Mouse (Mus musculus) kidney, adult 8-10 months (tissue): ENCODE measurements around the gene Cmss1.

Source experiments
- DNase-seq, 2 experiments: peaks; one replicate each; pipeline ENCODE4 v3.0.0; 2022

Cmss1 gene

DNA sequence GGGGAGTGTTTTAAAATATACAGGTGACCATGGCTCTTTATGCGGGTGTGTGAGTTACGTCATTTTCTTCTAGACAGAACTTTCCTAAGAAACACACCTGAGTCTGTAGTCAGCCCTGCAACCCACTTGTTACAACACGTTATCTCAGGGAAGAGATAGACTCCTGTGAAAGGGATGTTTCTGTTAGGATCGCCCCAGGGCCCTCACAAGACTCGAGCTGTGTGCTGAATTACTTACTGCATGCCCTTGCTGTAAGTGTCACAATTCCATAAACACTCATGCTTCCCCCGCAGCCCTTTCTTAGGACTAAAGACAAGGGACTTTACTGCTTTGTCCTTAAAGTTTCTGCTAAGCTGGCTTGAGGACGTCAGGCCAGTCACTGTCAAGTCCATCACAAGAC lies 274.4 kb downstream of the Cmss1 start:
- no peak for DNase-seq

DNA sequence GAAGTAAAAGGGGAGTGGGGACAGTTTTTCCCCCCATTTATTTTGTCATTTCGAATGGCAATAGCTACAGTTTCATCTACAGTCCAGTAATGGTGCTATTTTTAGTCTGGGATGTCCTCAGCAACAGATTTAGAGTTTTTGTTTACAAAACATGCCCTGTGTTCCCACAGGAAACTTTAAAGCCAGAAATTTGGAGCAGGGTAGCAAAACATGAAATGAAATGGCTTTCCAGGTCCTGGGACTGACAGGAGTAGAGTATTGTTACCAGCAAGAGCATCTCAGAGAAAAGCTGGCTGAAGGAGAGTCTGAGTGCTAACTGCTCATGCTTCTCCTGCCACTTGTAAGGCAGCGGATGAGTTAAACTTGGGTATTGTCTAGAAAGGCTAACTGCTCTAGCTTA lies 276.6 kb downstream of the Cmss1 start:
- no peak for DNase-seq

DNA sequence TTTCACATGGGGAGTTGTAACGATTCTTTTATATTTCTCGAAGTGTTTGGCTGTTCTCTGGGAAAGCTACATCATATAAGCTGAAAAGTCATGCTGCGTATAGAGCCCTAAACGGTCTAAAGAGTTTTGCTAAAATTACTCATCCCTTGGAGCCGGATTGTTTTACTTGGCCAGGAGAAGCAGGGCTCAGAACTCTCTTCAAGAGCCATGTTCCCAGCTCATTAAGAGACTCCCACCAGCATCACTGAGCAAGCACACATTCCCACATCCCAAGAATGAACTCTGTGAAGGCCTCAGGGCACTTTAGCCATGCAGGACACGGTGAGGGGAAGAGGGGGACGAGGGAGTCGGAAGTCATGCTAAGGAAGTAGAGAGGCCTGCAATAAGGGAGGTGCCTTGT lies 277.6 kb downstream of the Cmss1 start:
- DNase-seq: no peak

DNA sequence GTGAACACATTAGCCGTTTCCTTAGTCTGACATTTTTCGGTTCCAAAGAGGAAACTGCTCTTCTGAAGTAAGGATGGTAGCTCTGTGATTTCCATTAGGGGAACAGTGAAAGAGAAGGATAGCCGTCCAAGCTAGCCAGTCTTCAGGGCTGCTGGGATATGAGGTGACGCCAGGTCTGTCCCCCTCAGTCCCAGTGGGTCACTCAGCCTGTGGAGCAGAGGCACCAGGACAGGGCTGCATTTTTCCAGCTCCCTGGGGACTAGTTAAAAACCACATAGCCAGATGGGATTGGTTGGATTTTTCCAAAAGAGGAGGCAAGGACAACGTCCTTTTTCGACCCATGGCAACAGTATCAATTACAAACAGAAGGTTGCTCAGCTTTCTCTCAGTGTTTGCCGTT lies 279.7 kb downstream of the Cmss1 start:
- DNase-seq: peak; percentile 30 to 43

DNA sequence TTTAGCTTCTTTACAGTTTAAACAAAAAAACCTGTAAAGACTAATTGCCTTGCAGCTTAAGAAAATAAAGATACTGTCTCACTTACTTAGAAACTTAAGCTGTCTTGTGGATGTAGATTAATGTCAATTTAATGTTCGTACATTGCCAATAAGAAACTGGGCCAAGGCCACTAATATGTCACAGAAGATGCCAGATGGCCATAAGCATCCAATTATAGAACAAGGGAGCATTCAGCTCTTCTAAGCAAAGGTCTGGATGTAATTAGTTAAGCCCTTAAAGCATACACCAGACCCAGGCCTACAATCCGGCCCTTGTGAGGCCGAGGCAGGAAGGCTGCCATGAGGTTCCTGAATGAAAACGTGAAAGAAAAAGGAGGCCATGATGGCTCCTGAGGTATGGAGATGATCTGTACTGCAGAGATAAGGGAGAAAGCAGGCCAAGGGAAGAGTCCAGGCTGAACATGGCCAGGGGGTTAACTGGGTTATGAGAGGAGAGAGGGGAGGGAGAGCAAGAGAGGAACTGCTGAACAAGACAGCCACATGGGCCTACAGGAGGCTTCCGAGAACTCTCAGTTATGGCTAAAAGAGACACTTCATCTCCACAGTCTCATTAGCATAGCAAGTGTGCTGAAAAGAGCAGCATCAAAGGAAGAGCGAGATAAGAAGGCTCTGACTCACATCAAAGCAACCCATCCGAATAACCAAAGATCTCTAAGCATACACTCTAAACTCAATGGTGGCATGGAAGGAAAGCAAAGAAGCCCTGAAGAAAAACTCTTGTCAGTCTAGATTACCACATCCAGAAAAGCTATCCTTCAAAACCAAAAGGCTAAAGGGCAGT lies 287.2 kb downstream of the Cmss1 start:
- no peak for DNase-seq

DNA sequence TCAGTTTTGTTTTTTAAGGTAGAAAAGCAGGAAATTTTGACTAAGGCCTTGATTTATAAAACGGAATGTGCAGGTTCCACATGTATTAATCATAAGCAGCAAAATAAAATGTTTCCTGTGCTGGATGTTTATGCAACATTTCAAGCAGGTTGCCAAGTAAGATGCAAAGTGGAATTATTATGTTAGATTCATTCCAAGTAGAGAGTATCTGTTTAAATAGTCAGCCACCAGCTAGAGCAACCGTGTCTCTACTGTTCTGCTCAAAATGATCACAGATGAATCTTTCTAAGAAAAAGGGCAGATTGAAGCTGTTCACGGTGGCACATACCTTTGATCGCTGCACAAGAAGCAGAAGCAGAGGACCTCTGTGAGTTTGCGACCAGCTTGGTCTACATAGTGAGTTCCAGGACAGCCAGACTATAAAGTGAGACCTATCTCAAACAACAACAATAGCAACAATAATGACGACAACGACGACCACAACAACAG lies 288.0 kb downstream of the Cmss1 start:
- peak in 1 of 2 experiments; percentile 46 for DNase-seq

DNA sequence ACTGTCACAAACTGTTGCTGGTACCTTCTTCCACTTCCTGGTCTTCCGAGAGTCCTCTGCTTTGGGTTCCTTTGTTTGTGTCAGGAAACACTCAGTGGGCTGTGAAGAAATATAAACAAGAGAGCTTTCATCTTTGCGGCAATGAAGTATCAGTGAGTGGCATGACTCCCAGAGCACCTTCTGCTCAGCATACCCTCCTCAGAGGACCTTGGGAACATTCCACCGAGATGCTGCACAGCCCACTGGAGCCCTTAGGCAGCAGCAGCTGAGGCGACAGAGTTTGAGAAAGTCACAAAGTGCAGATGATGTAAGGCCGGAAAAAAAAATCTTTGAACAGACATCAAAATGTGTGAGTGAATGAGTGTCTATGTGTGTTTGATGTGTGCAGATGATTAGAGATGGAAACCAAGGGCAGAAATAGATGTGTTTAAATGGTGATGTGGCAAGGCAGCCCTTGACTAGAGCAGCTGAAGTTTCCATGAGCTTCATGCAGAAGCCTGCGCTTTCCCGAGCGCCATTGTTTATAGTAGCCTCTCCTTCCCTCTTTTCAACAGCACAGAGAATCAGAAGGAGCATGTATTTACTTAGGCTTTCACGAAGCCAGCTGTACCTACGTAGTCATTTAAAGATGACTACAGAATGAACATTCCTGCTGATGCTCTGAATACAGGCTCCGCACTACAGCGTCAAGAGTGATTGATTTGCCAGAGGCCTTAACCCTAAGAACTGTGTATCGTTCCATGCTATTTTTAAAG lies 288.6 kb downstream of the Cmss1 start:
- DNase-seq: no peak

DNA sequence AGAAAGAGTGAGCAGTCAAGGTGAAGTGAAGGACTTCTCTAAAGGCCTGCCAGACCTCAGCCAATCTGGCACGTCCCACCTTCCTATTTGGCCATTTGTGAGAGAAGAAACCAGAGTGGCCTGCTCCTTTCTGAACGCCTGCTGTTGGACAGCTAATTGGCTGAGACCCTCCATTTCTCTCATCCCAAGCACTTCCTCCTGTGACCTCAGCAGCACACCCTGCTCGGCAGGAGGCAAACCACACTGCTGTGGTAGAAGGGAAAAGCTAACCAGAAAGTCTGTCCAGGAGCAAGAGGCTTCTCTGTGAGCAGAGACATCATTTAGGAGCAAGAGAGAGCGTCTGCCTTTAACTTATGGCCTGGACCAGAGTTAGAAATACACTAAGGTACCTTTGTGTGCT lies 289.5 kb downstream of the Cmss1 start:
- no peak for DNase-seq

DNA sequence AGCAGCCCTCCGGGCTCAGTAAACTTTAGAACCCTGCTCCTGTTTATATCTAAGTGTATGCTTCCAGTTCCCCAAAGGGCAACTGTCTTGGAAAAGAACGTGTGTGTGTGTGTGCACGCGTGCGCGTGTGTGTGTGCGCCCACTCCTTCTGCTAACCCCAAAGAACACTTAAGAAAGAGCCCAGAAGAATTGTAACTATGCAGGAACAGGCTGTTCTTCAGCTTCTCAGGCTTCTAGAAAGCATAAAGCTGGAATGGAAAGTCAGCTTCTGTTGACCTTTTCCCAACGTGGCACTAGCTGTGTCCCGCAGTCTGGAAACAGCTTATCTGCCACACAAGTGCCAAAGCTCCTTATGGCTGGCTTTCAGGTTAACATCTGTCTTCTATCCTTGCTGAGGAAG lies 291.6 kb downstream of the Cmss1 start:
- DNase-seq: no peak

DNA sequence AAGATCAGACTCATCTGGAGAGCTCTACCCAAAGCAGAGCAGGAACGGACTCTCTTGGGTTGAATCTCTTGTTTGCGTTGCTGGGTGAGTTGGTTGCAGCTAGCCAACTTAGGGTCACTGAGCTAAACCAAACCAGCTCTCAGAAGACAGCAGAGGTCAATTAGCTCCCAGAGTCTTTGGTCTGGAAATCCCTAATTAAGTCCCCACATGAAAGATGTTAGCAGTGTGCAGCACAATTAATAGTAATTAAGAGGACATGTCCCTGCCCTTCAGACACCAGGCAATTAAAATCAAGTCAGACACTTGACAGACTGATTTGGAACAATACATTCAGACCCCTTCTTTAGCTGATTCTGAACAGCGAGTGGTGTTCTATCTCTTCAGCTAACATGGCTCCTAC lies 292.4 kb downstream of the Cmss1 start:
- DNase-seq: no peak

DNA sequence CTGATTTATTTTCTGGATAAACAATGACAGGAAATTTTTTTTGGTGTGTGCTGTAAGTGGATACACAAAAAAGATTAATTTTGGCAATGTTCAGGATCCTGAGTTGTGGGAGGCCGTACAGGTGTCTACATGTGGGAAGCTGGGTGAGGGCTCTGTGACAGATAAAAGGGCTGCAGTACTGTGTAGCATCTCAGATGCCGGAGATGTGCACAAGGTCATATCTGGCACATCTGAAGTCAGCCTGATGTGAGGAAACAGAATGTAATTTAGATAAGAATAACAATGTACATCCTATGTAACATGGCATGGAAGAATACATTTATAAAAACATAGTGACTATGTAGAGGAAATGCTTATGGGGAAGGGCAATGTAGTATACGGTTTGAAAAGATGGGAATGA lies 293.2 kb downstream of the Cmss1 start:
- DNase-seq: no peak

DNA sequence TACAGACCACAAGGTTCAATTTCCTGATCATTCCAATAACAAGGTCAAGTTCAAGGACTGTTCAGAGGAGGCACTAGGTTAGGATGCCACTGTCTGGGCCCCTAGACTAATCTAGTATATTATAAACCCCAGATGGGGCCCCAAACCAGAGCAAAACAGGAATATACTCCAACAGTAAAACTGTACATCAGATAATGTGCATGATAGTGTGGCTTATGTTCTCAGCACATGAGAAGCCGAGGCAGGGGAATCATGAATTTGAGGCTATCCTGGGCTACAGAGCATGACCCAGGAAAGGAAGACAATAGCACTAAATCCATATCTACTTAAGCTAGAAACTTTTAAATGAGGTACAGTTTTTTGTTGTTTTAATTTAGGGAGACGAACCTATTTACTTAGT lies 294.5 kb downstream of the Cmss1 start:
- no peak for DNase-seq

DNA sequence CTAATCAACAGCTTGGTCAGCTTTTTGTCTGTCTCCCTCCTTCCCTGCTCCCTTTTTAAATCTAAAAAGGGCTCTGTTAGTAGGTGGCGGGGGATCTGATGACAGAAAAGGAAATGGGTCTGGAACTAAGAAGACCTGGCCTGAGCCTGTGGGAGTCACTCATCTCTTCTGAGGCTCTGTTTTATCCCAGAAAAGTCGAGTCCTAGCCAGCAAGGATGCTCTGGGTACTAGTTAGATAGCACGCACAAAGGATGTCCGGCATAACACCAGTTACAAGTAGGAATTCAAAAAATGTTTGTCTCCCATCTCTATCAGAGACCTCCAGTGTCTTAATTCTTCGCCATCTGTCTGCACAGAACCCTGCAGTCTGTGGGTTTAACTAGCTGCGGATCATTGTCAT lies 301.2 kb downstream of the Cmss1 start:
- no peak for DNase-seq

DNA sequence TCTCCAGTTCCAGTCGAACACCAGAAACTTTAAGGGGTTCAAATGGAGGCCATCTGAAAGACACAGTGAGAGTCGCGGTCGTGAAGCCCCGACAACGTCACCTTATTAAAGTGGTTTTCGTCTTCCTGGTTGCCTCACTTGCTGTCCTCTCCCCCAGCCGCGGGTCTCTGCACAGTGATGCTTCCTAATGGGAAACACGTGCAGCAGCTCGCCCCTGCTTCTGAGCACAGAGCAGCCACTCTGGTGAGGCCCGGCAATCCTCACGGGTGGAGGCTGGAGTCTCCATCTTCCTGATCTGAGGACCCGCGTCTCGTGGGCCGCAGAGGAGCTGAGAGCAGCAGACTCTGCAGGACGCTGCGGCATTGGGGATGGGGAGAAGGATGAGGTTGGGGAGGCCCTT lies 302.9 kb downstream of the Cmss1 start:
- no peak for DNase-seq

DNA sequence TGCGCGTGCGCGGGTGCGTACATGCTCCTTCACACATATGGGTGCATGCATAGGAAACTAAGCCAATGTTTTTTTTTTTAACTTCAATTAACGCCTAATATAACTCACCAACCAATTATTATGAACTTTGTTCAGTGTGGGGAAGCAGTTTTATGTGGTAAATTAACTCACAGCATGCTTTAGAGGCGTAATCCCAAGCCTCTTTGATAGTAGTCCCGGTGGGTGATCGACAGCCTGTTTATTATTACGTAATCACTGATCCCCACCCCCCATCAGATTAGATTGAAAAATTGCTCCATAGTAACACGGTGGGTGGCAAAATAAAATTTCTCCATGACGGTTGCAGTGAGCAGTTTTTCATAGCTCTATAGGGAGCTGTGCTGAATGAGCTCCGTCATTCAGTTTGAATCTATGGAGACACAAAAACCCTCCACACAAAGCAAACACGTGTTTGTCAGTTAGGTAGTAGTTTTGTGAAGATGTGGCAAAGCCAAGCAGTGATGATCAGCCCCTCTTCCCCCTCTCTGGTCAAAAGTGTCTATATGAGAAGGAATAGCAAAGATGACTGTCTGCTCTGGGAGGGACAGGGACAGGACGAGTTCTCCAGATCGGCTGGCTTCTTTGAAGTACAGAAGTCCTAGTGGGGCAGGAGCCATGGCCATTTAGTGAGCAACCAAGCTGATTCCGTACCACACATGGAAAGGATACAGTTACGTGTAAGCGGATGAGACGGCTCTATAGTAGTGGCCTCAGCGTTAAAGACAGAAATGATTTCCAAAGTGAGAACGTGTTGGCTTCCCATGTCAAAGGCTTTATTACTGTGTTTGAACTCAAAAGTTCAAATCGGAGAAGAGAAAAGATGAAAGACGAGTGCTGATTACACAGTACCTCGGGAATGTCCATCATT lies 303.6 kb downstream of the Cmss1 start:
- DNase-seq: no peak

DNA sequence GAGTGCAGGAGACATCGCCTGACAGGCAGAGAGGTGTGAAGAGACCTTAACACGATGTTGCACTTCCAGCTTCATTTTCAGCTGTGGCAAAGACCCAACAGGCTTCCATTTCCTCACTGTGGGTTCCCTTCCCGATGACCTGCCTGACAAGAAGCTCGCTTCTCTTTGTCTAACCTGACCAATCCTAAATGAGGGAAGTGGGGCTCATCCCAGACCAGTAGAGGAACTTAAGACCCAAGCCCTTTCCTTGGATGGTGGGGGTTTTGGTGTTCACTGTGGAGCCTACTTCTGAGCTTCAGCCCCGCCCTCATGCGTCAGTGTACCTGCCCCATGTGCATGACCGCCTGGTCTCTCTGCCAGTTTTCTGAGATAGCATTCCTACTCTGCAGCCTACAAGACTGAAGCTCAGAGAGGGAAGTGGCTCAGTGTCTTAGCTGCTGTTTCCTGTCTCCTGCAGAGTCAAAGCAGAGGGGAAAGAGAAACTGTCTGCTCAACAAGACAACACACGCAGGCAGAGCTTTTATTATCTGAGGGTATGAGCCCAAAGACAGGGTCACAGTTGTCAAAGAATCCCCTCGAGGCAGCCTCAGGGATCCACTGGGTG lies 305.1 kb downstream of the Cmss1 start:
- DNase-seq: no peak

DNA sequence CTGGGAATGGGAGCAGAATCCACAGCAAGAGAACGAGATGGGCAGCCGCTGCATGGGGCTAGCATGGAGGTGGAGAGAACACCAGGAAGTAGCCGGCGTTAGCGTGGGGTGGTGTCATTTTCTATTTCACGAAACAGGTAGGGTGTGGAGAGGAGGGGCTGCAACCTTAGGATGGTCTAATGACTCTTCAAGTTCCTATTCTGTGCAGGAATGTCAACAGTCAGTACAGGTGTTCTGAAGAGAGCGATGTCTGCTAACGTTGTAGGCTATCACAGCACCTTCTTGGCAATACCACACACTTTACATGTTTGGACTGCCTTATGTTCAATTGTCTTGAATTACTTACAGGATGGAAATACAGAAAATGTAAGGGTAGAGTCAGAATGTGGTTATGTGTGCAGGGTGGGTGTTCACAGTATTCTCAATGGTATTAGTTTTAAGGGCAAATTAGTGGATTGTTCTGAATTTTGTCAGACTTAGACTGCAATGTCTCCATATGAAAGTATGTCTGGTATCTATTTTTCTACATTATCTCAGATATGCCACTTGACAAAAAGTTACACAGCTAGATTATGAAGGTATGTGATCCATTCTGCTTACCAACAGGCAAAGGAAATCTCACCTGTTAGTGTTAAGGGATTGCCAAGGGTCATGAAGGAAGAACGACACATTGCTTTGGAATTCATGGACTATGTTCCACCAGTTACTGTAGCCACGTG lies 311.3 kb downstream of the Cmss1 start:
- no peak for DNase-seq

DNA sequence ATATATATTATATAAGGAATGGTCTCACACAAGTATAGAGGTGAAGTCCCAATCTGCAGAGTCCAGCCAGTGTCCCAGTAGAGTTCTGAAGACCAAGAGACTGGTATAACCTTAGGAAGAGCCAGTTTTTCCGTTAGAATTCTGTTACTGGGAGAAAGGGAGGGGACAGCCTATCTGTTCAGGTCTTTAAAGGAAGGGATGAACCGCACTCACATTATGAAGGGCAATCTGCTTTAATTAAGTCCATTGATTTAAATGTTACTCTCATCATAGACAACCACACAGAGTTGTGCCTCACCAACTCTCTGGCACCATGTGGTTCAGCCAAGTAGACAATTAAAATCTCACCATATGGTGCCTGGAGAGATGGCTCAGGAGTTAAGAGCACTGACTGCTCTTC lies 313.9 kb downstream of the Cmss1 start, which contains the start of gene Tmem30c:
TSS of gene Tmem30c (minus strand) at position 101 of the 400 bp plus-strand sequence.
- DNase-seq: no peak

DNA sequence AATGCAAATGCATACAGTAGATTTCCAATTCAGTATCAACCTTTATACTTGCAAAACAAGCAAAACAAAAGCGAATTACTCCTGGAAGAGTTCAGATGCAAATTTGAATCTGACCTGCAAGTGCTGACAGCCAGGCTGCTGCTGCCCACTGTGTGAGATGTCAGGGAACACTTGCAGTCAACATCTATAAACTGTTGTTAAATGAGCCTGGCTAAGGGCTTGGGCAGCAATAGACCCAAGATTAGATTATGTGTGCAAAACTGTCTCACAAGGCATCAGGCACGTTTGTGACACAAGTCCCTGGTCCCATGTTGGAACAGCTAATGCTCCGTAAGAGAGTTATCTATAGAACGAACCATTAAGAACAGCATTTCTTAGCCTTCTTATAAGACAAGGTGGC lies 314.4 kb downstream of the Cmss1 start:
- DNase-seq: no peak

DNA sequence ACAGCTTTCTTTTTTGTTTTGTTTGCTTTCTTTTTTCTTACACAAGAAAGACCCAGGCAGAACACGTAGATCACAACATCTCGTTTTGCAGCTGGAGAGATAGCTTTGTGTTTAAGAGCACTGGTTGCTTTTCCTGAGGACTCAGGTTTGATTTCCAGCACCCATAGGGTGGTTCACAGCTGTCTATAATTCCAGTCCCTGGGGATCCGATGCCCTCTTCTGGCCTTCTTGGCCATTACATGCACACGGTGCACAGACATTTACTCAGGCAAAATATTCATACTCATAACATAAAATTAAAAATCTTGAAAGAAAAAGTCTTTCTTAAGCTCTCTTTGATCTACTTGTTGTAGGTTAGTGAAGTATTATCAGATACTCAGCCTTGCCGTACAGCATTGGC lies 315.0 kb downstream of the Cmss1 start:
- no peak for DNase-seq

DNA sequence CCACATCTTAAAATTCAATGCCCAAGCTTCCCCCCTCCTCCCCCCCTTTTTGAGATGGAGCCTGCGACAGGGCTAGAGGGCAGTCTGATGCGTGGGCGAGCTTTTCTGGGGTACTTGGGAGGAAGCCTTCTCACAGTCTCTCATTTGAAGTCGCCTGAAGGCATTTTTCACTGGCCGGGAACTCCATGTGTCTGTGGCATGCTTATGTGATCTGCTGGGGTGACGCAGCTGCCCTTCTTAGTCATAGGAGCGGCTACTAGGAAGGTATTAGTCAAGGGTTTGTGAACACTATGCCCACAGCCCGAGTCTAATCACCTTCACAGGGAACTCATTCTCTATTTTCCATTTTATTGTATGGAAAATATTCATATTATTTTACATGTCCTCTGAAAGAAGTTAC lies 325.2 kb downstream of the Cmss1 start:
- no peak for DNase-seq
